Mouse (Mus musculus) neural tube, embryonic 14.5 days (tissue): ENCODE measurements around the gene Tfam. TPM values are rescaled to one million over a fixed set of nuclear protein-coding genes. Genes with fewer than 3 reads are reported as not detected.

Experiments
- ATAC-seq: fragments of 200-750 bp; cut with Nextera tagmentation; 2 replicates; pipeline ENCODE4 v1.8.0; 2017; ENCODE audit warnings: low read depth, mild to moderate bottlenecking, moderate TSS enrichment, moderate library complexity
- H3K27ac ChIP-seq: fragments of 300-500 bp; sonication (generic); 2 replicates; pipeline ENCODE4 v1.5.1; 2014; ENCODE audit warnings: low read depth, mild to moderate bottlenecking, control low read depth, low read length, moderate library complexity, mixed read lengths
- H3K27me3 ChIP-seq: fragments of 300-500 bp; sonication (generic); 2 replicates; pipeline ENCODE4 v1.6.1; 2014; ENCODE audit warnings: low read length; ENCODE audit not compliant: control insufficient read depth, insufficient read depth
- H3K36me3 ChIP-seq: fragments of 300-500 bp; sonication (generic); 2 replicates; pipeline ENCODE4 v1.6.1; 2014; ENCODE audit warnings: low read length, mixed read lengths; ENCODE audit not compliant: control insufficient read depth, insufficient read depth
- H3K4me1 ChIP-seq: fragments of 300-500 bp; sonication (generic); 2 replicates; pipeline ENCODE4 v1.6.1; 2014; ENCODE audit warnings: low read length; ENCODE audit not compliant: control insufficient read depth, insufficient read depth
- H3K4me2 ChIP-seq: fragments of 300-500 bp; sonication (generic); 2 replicates; pipeline ENCODE4 v1.6.1; 2014; ENCODE audit warnings: mild to moderate bottlenecking, low read depth, low read length, control low read depth
- H3K4me3 ChIP-seq: fragments of 300-500 bp; sonication (generic); 2 replicates; pipeline ENCODE4 v1.5.1; 2014; ENCODE audit warnings: low read depth, low read length, control low read depth, mixed read lengths
- H3K9ac ChIP-seq: fragments of 300-500 bp; sonication (generic); replicated peaks from 2 replicates; pipeline ENCODE4 v1.6.1; 2014; ENCODE audit warnings: low read depth, mild to moderate bottlenecking, control low read depth, low read length, mixed read lengths
- H3K9me3 ChIP-seq: fragments of 300-500 bp; sonication (generic); 2 replicates; pipeline ENCODE4 v1.6.1; 2016; ENCODE audit warnings: low read length; ENCODE audit not compliant: control insufficient read depth
- WGBS: fragments of 180-500 bp; shearing (Covaris S2); extraction: QIAGEN DNeasy Blood & Tissue Kit; methylation state at CpG from one replicate; pipeline ENCODE4 v1.1.7; 2014; 5-methylcytosine and 5-hydroxymethylcytosine counted together
- polyA plus RNA-seq: library from polyadenylated mRNA; unstranded; fragments of >200 nt; fragmentation: Nextera tagmentation; extraction: Ambion mirVana; gene quantifications from 2 replicates; pipeline ENCODE4 v1.2.1, GENCODE M21; 2014

Gene Tfam
- polyA plus RNA-seq, 1 experiment from 2014 or later = 48.1 TPM

DNA sequence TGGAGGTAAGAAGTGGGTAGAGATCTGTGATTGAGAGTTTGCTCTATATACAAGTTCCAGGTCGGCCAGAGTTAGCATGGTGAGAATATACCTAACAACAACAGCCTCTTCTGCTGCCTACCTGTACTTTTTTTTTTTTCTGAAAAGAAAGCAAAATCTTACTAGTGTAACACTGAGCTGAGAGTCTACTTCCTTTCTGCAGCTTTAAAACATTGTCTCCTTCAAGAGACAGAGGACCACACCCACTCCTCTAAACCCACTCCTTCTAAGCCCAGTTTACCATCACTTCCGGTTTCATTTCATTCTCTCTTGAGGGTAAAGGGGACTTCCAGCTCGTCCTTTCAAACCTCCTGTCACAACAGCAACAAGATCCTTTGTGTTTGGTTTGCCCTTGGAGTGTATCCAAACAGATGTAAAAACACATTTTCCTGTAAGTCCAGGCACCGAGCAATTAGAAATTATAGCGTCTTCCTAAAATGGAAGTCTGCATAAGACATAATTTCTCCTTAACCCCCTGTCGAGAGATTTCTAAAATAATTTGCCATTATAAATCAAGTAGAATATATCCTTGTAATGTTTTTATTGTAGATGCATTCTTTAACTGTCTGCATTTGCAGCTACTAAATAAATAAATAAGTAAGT, 1.5 kb upstream of the Tfam start:
- H3K4me1 ChIP-seq = peaks cover 5% of the 10 kb centered on the region; the same call in 1 of the 2 replicates
- peaks cover 7% of the 10 kb centered on the region for H3K36me3 ChIP-seq
- H3K27ac ChIP-seq = no peak overlapping the region
- 68% methylated on average over 6 of the region's 6 CpGs for WGBS
- H3K9ac ChIP-seq = no peak overlapping the region
- no peak for ATAC-seq
- no peak overlapping the region for H3K4me2 ChIP-seq
- H3K27me3 ChIP-seq = no peaks in the 10 kb centered on the region
- H3K9me3 ChIP-seq = no peaks in the 10 kb centered on the region
- no peak overlapping the region for H3K4me3 ChIP-seq

DNA sequence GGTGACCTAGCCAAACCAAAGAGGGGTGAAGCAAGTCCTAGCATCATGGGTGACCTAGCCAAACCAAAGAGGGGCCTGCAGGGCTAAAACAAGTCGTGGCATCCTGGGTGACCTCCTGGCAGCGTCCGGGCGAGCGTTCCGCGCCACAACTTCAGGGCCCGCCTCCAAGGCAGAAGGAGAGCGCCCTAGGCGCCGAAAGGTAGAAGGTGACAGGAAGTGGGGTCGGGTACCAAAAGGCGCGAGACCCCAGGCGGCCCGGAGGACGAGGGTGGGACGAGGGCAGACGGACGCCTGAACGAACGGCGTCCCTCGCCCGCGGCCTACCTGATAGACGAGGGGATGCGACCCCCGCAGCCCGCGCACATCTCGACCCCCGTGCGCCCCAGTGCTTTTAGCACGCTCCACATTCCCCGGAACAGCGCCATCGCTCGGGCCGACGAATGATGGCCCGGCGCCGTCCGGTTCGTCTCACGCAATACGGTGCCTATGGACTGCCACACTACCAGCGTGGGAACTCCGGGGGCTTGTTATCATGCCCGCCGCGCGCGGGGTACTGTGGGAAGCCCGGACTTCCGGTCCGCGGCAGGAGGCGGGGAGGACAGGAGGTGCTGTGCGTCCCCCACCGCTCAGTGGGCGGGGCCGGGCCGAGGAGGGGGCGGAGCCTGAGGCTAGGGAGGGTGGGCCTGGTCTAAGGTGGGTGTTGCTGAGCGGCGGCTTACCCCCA, 402 bp downstream of the Tfam start:
- H3K9ac ChIP-seq = peak overlapping the region; percentile 79
- peak overlapping the region; percentile 91 for H3K4me2 ChIP-seq
- H3K27ac ChIP-seq = peak overlapping the region; percentile 44
- peaks cover 12% of the 10 kb centered on the region for H3K36me3 ChIP-seq
- ATAC-seq = peak; percentile 98
- no peaks in the 10 kb centered on the region for H3K27me3 ChIP-seq
- no peaks in the 10 kb centered on the region for H3K9me3 ChIP-seq
- peaks cover 5% of the 10 kb centered on the region; the same call in 1 of the 2 replicates for H3K4me1 ChIP-seq
- WGBS = 0% methylated on average over 66 of the region's 68 CpGs
- H3K4me3 ChIP-seq = peak overlapping the region; percentile 85

DNA sequence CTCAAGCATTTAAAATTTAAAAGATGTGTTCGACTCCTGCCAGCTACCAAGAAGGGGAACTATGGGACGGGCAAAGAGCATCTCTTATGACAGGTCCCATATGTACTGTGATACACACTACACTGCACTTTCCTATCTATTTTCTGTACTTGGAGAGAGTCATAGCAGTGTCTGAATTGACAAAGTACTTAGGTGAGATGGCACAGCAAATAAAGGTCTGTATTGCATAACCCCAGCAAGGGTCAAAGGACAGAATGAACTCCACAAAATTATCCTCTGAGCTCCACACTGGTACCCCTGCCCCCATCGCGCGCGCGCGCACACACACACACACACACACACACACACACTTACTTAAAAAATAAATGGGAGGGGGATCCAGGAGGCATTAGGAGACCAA, 4.0 kb downstream of the Tfam start:
- Histone ChIP-seq H3K9me3 (no peaks in the 10 kb centered on the region), H3K36me3 (peaks cover 32% of the 10 kb centered on the region), H3K4me1 (peaks cover 5% of the 10 kb centered on the region; the same call in 1 of the 2 replicates), H3K4me3 (no peak overlapping the region), H3K9ac (no peak overlapping the region), H3K27ac (no peak overlapping the region), H3K4me2 (no peak overlapping the region), H3K27me3 (no peaks in the 10 kb centered on the region)
- 97% methylated on average over 8 of the region's 8 CpGs for WGBS
- no peak for ATAC-seq

DNA sequence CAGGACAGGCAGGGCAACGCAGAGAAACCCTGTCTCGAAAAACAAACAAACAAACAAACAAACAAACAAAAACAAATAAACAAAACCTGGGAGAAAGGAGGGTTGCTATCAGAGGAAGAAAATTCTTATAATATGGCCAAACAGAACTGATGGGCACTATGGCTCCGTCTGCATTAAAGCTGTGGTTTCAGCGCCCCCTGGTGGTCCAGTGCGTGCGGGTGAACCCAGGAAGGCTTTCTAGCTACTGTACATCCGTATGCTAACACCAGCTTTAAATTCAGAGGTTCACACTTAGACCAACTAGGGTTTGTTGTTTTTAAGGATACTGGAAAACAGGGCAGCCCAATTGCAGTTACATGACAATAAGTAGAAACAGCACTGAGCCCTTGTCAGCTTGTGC, 12.2 kb downstream of the Tfam start:
- peak; percentile 77; the same call in 1 of the 2 replicates for ATAC-seq
- Histone ChIP-seq H3K4me3 (no peak overlapping the region), H3K9ac (no peak overlapping the region), H3K4me1 (no peaks in the 10 kb centered on the region), H3K9me3 (no peaks in the 10 kb centered on the region), H3K27ac (no peak overlapping the region), H3K36me3 (peaks cover 23% of the 10 kb centered on the region), H3K4me2 (no peak overlapping the region), H3K27me3 (no peaks in the 10 kb centered on the region)
- WGBS = 42% methylated on average over 7 of the region's 7 CpGs

DNA sequence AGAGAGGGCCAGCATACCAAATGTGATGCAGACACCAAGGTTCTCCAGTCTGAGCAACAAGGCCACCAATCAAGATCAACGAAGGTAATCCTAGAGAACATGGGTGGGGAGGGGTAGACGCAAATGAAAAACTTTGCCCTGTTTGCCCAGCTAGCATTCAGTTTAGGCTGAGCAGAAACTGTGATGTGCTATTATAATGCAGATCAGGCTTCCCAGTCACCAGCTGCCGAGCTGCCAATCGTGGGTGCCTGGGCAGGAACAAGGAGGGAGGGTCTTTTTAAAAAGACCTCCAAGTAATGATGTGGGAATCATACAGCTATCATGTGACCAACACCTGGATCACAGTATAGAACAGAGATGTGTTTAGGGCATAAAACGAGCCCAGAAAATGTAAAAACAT, 15.0 kb downstream of the Tfam start:
- Histone ChIP-seq H3K9me3 (no peaks in the 10 kb centered on the region), H3K4me3 (no peak overlapping the region), H3K36me3 (peaks cover 7% of the 10 kb centered on the region), H3K27me3 (no peaks in the 10 kb centered on the region), H3K9ac (no peak overlapping the region), H3K27ac (no peak overlapping the region), H3K4me1 (no peaks in the 10 kb centered on the region), H3K4me2 (no peak overlapping the region)
- ATAC-seq = no peak
- WGBS = 47% methylated on average over 5 of the region's 5 CpGs

DNA sequence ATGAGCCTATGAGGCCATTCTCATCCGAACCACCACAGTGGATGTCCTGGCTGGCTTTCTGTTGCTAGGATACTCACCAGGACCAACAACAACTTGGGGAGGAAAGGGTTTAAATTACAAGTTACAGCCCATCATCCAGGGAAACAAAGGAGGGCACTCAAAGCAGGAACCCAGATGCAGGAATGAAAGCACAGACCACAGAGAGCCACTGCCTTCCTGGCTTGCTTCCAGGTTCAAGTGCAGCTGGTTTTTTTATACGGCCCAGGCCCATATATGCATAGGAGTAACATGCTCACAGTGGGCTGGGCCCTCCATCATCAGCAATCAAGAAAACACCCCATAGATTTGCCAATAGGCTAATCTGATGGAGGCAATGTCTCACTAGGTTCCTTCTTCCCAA, 15.4 kb downstream of the Tfam start:
- ATAC-seq = no peak
- Histone ChIP-seq H3K36me3 (peaks cover 7% of the 10 kb centered on the region), H3K9ac (no peak overlapping the region), H3K4me1 (no peaks in the 10 kb centered on the region), H3K4me2 (no peak overlapping the region), H3K9me3 (no peaks in the 10 kb centered on the region), H3K27ac (no peak overlapping the region), H3K4me3 (no peak overlapping the region), H3K27me3 (no peaks in the 10 kb centered on the region)
- WGBS = 40% methylated on average over 2 of the region's 2 CpGs

DNA sequence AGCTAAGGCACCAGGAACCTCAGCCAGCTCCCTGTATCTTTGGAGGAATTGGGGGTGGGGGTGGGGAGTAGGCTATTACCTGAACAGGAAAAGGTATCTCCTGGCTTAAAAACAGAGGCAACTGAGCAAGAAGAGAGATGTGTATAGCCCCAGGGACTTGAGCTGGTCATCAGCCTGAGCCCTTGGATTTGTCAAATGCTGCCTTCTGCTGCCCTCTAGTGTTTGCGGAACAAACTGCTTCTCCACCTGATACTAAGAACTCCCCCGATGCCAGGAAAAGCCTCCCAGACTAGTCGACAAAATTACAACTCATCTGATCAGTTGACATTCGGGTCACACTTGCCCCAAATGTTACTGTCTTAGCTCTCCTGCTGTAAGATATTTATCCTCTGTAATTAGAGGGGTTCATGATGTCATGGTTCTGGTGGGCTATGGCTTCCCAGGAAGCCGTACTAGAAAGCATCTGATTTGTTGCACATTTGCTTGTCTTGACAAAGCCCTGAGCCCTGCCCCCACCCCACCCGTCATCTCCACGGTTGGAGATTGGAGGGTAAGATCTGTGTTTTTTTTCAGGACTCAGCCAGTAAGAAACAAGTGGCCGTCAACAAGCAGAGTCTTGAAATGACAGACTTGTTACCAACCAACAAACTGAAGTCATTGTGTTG, 19.7 kb downstream of the Tfam start:
- peak overlapping the region; percentile 12; the same call in 1 of the 2 replicates for H3K4me2 ChIP-seq
- no peak overlapping the region for H3K4me3 ChIP-seq
- H3K4me1 ChIP-seq = no peaks in the 10 kb centered on the region
- no peaks in the 10 kb centered on the region for H3K9me3 ChIP-seq
- H3K36me3 ChIP-seq = no peaks in the 10 kb centered on the region
- WGBS = 12% methylated on average over 8 of the region's 8 CpGs
- ATAC-seq = peak; percentile 77; the same call in 1 of the 2 replicates
- H3K27ac ChIP-seq = no peak overlapping the region
- H3K9ac ChIP-seq = no peak overlapping the region
- H3K27me3 ChIP-seq = no peaks in the 10 kb centered on the region

DNA sequence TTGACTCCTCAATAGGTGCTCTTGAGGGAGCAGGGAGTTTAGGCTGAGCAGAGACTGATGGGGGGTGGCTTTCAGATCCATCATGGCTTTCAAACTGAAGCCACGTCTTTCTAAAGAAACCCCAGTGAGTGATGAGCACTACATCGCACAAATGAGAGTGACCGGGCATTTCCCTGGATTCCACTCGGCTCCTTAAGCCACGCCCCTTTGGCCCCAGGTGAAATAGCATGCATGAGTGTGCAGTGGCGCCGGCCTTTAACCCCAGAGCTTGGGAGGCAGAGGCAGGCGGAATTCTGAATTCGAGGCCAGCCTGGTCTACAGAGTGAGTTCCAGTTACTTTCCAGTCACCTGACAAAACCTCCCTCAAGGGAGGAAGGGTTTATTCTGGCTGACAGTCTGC, 22.1 kb downstream of the Tfam start:
- no peak overlapping the region for H3K4me2 ChIP-seq
- H3K9ac ChIP-seq = no peak overlapping the region
- no peak overlapping the region for H3K27ac ChIP-seq
- no peaks in the 10 kb centered on the region for H3K27me3 ChIP-seq
- H3K4me3 ChIP-seq = no peak overlapping the region
- WGBS = 80% methylated on average over 9 of the region's 9 CpGs
- no peaks in the 10 kb centered on the region for H3K9me3 ChIP-seq
- H3K36me3 ChIP-seq = no peaks in the 10 kb centered on the region
- H3K4me1 ChIP-seq = no peaks in the 10 kb centered on the region
- no peak for ATAC-seq

DNA sequence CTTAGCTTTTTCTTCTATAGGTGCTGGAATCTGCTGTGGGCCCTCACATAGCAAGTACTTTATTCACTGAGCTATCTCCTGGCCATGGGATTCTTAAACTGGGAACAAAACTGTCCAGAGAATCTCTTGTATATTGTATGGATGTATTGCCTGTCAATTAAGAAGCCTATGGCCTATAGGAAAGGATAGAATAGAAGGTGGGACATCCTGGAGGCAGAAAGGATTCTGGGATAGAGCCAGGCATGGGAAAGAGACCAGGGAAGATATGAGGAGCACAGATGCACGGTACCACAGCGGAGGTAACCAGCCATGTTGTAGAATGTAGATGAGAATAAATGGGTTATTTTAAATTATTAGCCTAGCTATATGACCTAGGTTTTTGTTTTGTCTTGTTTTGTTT, 36.6 kb downstream of the Tfam start:
- Histone ChIP-seq H3K4me3 (no peak overlapping the region), H3K4me2 (no peak overlapping the region), H3K36me3 (no peaks in the 10 kb centered on the region), H3K27me3 (no peaks in the 10 kb centered on the region), H3K27ac (no peak overlapping the region), H3K4me1 (no peaks in the 10 kb centered on the region), H3K9me3 (no peaks in the 10 kb centered on the region), H3K9ac (no peak overlapping the region)
- no peak for ATAC-seq
- 91% methylated on average over 2 of the region's 2 CpGs for WGBS
